Mouse (Mus musculus): ENCODE measurements around the gene Ccn1.

Gene Ccn1

GRCm38 (mm10) chr3:145619621-145620365 lies 30.0 kb downstream of the Ccn1 start:
- no peak for DNase-seq (ENCODE audit: low spot score)

GRCm38 (mm10) chr3:145618299-145618698 lies 31.5 kb downstream of the Ccn1 start:
- DNase-seq (ENCODE audit: low spot score): no peak

GRCm38 (mm10) chr3:145614362-145615115 lies 35.2 kb downstream of the Ccn1 start:
- peak; percentile 48 for DNase-seq (ENCODE audit: low spot score)

- no peak for DNase-seq (ENCODE audit: low spot score)
Measured at GRCm38 (mm10) chr3:145613234-145613633, 36.5 kb downstream of the Ccn1 start.

- peak; percentile 71 for DNase-seq (ENCODE audit: low spot score)
Measured at GRCm38 (mm10) chr3:145612662-145613061, 37.1 kb downstream of the Ccn1 start.

- no peak for DNase-seq (ENCODE audit: low spot score)
Measured at GRCm38 (mm10) chr3:145608320-145608719, 41.5 kb downstream of the Ccn1 start.

- DNase-seq (ENCODE audit: low spot score): no peak
Measured at GRCm38 (mm10) chr3:145605437-145606123, 44.2 kb downstream of the Ccn1 start.

- peak; percentile 29 for DNase-seq (ENCODE audit: low spot score)
Measured at GRCm38 (mm10) chr3:145602410-145603206, 47.2 kb downstream of the Ccn1 start.

GRCm38 (mm10) chr3:145601345-145601744 lies 48.4 kb downstream of the Ccn1 start:
- DNase-seq (ENCODE audit: low spot score): peak; percentile 14

- DNase-seq (ENCODE audit: low spot score): no peak
Measured at GRCm38 (mm10) chr3:145600801-145601200, 49.0 kb downstream of the Ccn1 start.

GRCm38 (mm10) chr3:145599059-145599458 lies 50.7 kb downstream of the Ccn1 start:
- no peak for DNase-seq (ENCODE audit: low spot score)

All from embryo, embryonic 10.5 days (tissue).